In the genomic region with DNA sequence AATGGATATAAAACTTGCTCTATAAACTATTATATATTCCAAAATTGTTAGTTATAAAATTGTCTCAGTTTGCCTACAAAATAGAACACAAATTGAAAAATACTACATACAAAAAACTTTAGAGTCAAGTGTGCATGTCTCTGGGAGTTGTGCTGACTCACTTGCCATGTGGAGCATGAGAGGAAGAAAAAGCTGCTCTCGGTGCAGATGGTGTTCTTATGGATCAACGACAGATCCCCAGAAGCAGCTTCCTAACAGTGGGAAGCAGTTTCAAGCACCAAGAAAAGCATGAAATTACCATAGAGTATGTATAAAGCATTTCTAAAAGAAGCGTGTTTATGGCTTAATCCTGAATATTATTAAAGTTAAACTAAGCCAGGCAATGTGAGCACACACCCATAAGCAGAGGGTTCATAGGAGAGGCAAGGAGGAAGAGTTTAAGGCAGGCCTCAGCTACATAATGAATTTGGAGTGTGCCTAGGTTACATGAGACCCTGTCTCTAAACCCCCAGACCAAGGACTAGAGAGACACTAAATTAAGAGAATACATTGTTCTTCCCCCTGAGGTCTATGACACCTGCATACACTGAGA, we compare ENCODE assay signal across 14 mouse cellular contexts. TPM values are rescaled to one million over a fixed set of nuclear protein-coding genes. Genes with fewer than 3 reads are reported as not detected.
DNase-seq lines count a peak whose midpoint lies in the region; ATAC-seq and TF ChIP-seq lines count a peak whose summit lies in the region.
"Had no signal": no experiment of that assay in that cellular context is flagged by ENCODE, and none has a peak within 500 bp of the region (broad histone marks: within the 10 kb centered on the region; RNA-seq: fewer than 3 reads in every experiment).

No protein-coding gene starts in this region.

- WGBS in forebrain, postnatal 0 days = 54% methylated on average over 3 of the region's 3 CpGs
- 78% methylated on average over 3 of the region's 3 CpGs for WGBS in forebrain, embryonic 12.5 days
- 82% methylated on average over 3 of the region's 3 CpGs for WGBS in hindbrain, embryonic 11.5 days

- TF ChIP-seq CTCF in forebrain, postnatal 0 days (IDR thresholded peaks at IDR 0.05; ENCODE audit: low read depth) = no peak
- TF ChIP-seq CTCF in layer of hippocampus, adult 2 months (conservative IDR thresholded peaks at IDR 0.05) = no peak

- H3K9ac ChIP-seq in forebrain, postnatal 0 days = no peak overlapping the region
- H3K9ac ChIP-seq in forebrain, embryonic 12.5 days = no peak overlapping the region
- H3K9ac ChIP-seq in hindbrain, embryonic 11.5 days (ENCODE audit: low read depth, low read length) = no peak overlapping the region
- H3K9ac ChIP-seq: forebrain, embryonic 15.5 days had no signal

- ATAC-seq in forebrain, postnatal 0 days = peak; percentile 84
- no peak for ATAC-seq in forebrain, embryonic 12.5 days (ENCODE audit: low FRiP score)
- ATAC-seq in megakaryocyte-erythroid progenitor cell, adult 5-6 weeks (replicated peaks; ENCODE audit: low FRiP score, low TSS enrichment, poor library complexity, severe bottlenecking) = peak; percentile 60; the same call in 1 of the 2 replicates
- no peak for ATAC-seq in hindbrain, embryonic 11.5 days (ENCODE audit: low FRiP score)
- ATAC-seq: forebrain, embryonic 15.5 days; intestine, postnatal 0 days had no signal

- no peak overlapping the region; the same call in 1 of the 2 replicates for H3K27ac ChIP-seq in forebrain, postnatal 0 days (ENCODE audit: low read depth, low read length)
- H3K27ac ChIP-seq in forebrain, embryonic 12.5 days = no peak overlapping the region
- H3K27ac ChIP-seq in layer of hippocampus, adult 2 months = peak overlapping the region; percentile 84
- H3K27ac ChIP-seq in hindbrain, embryonic 11.5 days (ENCODE audit: low read depth, low read length) = no peak overlapping the region
- H3K27ac ChIP-seq: forebrain, embryonic 15.5 days had no signal

- H3K4me3 ChIP-seq in forebrain, postnatal 0 days (ENCODE audit: low read depth, low read length) = no peak overlapping the region
- H3K4me3 ChIP-seq in forebrain, embryonic 12.5 days (replicated peaks) = no peak overlapping the region
- no peak overlapping the region for H3K4me3 ChIP-seq in layer of hippocampus, adult 2 months
- no peak overlapping the region for H3K4me3 ChIP-seq in hindbrain, embryonic 11.5 days (ENCODE audit: low read depth, low read length)
- H3K4me3 ChIP-seq: forebrain, embryonic 15.5 days had no signal

- no peaks in the 10 kb centered on the region for H3K9me3 ChIP-seq in forebrain, postnatal 0 days (ENCODE audit: low read length)
- H3K9me3 ChIP-seq in forebrain, embryonic 12.5 days = no peaks in the 10 kb centered on the region
- H3K9me3 ChIP-seq in hindbrain, embryonic 11.5 days (ENCODE audit: control insufficient read depth, low read length) = no peaks in the 10 kb centered on the region
- H3K9me3 ChIP-seq: forebrain, embryonic 15.5 days had no signal

- H3K27me3 ChIP-seq in forebrain, postnatal 0 days (ENCODE audit: insufficient read depth, low read length) = no peaks in the 10 kb centered on the region
- H3K27me3 ChIP-seq in forebrain, embryonic 12.5 days = no peaks in the 10 kb centered on the region
- no peaks in the 10 kb centered on the region for H3K27me3 ChIP-seq in hindbrain, embryonic 11.5 days (ENCODE audit: control insufficient read depth, insufficient read depth, low read length)
- H3K27me3 ChIP-seq: forebrain, embryonic 15.5 days had no signal

- peak; percentile 55 for DNase-seq in forebrain, postnatal 0 days
- peak; percentile 92 for DNase-seq in brain, adult 2 months (ENCODE audit: low read depth, low spot score)
- peak; percentile 36 to 73 for DNase-seq in layer of hippocampus, adult 2 months (ENCODE audit: low spot score in 2 of 2)
- DNase-seq in MN1 (ENCODE audit: low spot score) = no peak
- no peak for DNase-seq in yolk sac, embryonic 10.5 days (ENCODE audit: low spot score)
- DNase-seq in hindbrain, embryonic 11.5 days (ENCODE audit: low spot score) = no peak
- DNase-seq: heart, adult 18-20 months; kidney, postnatal 36 days; lung, adult 2 months had no signal

- no peaks in the 10 kb centered on the region for H3K4me1 ChIP-seq in forebrain, postnatal 0 days (ENCODE audit: insufficient read depth)
- H3K4me1 ChIP-seq in forebrain, embryonic 12.5 days = no peaks in the 10 kb centered on the region
- H3K4me1 ChIP-seq in hindbrain, embryonic 11.5 days (replicated peaks; ENCODE audit: control insufficient read depth, insufficient read depth, low read length) = no peaks in the 10 kb centered on the region
- H3K4me1 ChIP-seq: forebrain, embryonic 15.5 days had no signal

- H3K36me3 ChIP-seq in forebrain, postnatal 0 days (ENCODE audit: insufficient read depth) = no peaks in the 10 kb centered on the region
- H3K36me3 ChIP-seq in forebrain, embryonic 12.5 days (replicated peaks) = peaks cover under 1% of the 10 kb centered on the region; the same call in 1 of the 2 replicates
- no peaks in the 10 kb centered on the region for H3K36me3 ChIP-seq in hindbrain, embryonic 11.5 days (ENCODE audit: control insufficient read depth, insufficient read depth, low read length)

- H3K4me2 ChIP-seq in forebrain, postnatal 0 days (ENCODE audit: low read depth) = no peak overlapping the region
- no peak overlapping the region for H3K4me2 ChIP-seq in forebrain, embryonic 12.5 days
- H3K4me2 ChIP-seq in hindbrain, embryonic 11.5 days (replicated peaks; ENCODE audit: low read depth, low read length) = no peak overlapping the region
- H3K4me2 ChIP-seq: forebrain, embryonic 15.5 days; midbrain, embryonic 11.5 days had no signal

RNA-seq across cellular contexts. Expression of gene Scai, which starts 48.1 kb away (rescaled TPM):
- 61.3 and 68.6 TPM in 2 replicates for total RNA-seq in forebrain, postnatal 0 days (2014; rRNA removed)
- polyA plus RNA-seq in forebrain, postnatal 0 days (2015; fragmentation: Nextera tagmentation; extraction: Ambion mirVana) = 8.6 and 11.6 TPM in 2 replicates
- polyA plus RNA-seq in forebrain, embryonic 12.5 days (2016; fragmentation: Nextera tagmentation; extraction: Ambion mirVana) = 14.3 and 18.1 TPM in 2 replicates
- 10 to 100 TPM; 53.8 to 58.7 TPM for total RNA-seq in layer of hippocampus, adult 2 months (2021)
- 6.6 and 24.4 TPM in 2 replicates for total RNA-seq in megakaryocyte-erythroid progenitor cell, adult 5-6 weeks (2014; fragmentation: Nextera tagmentation)
- 6.0 and 12.0 TPM in 2 replicates for total RNA-seq in megakaryocyte-erythroid progenitor cell, adult 5-6 weeks (2017)
- polyA plus RNA-seq in hindbrain, embryonic 11.5 days (2014; fragmentation: Nextera tagmentation; extraction: Ambion mirVana) = 11.0 and 14.4 TPM in 2 replicates

Comparison
In these comparisons a context has a peak if more than half of its experiments do, and no peak if none do; other contexts are left out.
1. ATAC-seq: peak in forebrain, postnatal 0 days (single experiment) and megakaryocyte-erythroid progenitor cell, adult 5-6 weeks (single experiment); none in forebrain, embryonic 12.5 days (single experiment) and hindbrain, embryonic 11.5 days (single experiment).
2. DNase-seq: peak in forebrain, postnatal 0 days (single experiment), brain, adult 2 months (single experiment) and layer of hippocampus, adult 2 months (2 of 2); none in MN1 (single experiment), yolk sac, embryonic 10.5 days (single experiment) and hindbrain, embryonic 11.5 days (single experiment).